Mouse (Mus musculus) neural tube, embryonic 13.5 days (tissue): ENCODE results near the gene Hnrnpd. TPM values are rescaled to one million over a fixed set of nuclear protein-coding genes. Genes with fewer than 3 reads are reported as not detected.
A peak's percentile ranks its signal among the peaks of the same experiment; 100 is the strongest.

Source experiments
- ATAC-seq: fragments of 200-750 bp; cut with Nextera tagmentation; 2 replicates; pipeline ENCODE4 v1.8.0; 2017; ENCODE audit warnings: low read depth, mild to moderate bottlenecking, moderate TSS enrichment, moderate library complexity
- H3K27ac ChIP-seq: fragments of 300-500 bp; sonication (generic); replicated peaks from 2 replicates; pipeline ENCODE4 v1.5.1; 2015; ENCODE audit warnings: moderate library complexity, mild to moderate bottlenecking, inconsistent platforms
- H3K27me3 ChIP-seq: fragments of 300-500 bp; sonication (generic); 2 replicates; pipeline ENCODE4 v1.6.1; 2015; ENCODE audit warnings: mild to moderate bottlenecking, inconsistent platforms
- H3K36me3 ChIP-seq: fragments of 300-500 bp; sonication (generic); 2 replicates; pipeline ENCODE4 v1.6.1; 2015; ENCODE audit warnings: mild to moderate bottlenecking, inconsistent platforms
- H3K4me1 ChIP-seq: fragments of 300-500 bp; sonication (generic); replicated peaks from 2 replicates; pipeline ENCODE4 v1.6.1; 2015; ENCODE audit warnings: inconsistent platforms
- H3K4me2 ChIP-seq: fragments of 300-500 bp; sonication (generic); 2 replicates; pipeline ENCODE4 v1.6.1; 2015; ENCODE audit warnings: inconsistent platforms, mild to moderate bottlenecking, moderate library complexity
- H3K4me3 ChIP-seq: fragments of 300-500 bp; sonication (generic); 2 replicates; pipeline ENCODE4 v1.5.1; 2015; ENCODE audit warnings: mild to moderate bottlenecking, inconsistent platforms
- H3K9ac ChIP-seq: fragments of 300-500 bp; sonication (generic); 2 replicates; pipeline ENCODE4 v1.6.1; 2015; ENCODE audit warnings: moderate library complexity, mild to moderate bottlenecking, inconsistent platforms
- H3K9me3 ChIP-seq: fragments of 300-500 bp; sonication (generic); 2 replicates; pipeline ENCODE4 v1.6.1; 2016; ENCODE audit warnings: inconsistent platforms
- WGBS: fragments of 180-500 bp; shearing (Covaris S2); methylation state at CpG from one replicate; pipeline ENCODE4 v1.1.7; 2015; 5-methylcytosine and 5-hydroxymethylcytosine counted together
- polyA plus RNA-seq: library from polyadenylated mRNA; unstranded; fragments of >200 nt; fragmentation: Nextera tagmentation; extraction: Ambion mirVana; gene quantifications from 2 replicates; pipeline ENCODE4 v1.2.1, GENCODE M21; 2015

Gene Hnrnpd
- polyA plus RNA-seq, 1 experiment from 2014 or later: 202 TPM

- WGBS: 100% methylated on average over 1 of the region's 1 CpGs
- Histone ChIP-seq H3K4me2 (no peak overlapping the region), H3K4me1 (0 out of 2 replicates have a peak, but pooled peaks cover 3% of the 10 kb centered on the region)
These were observed 20.1 kb downstream of the Hnrnpd start for GRCm38 (mm10) chr5:99958666-99959065.

DNA sequence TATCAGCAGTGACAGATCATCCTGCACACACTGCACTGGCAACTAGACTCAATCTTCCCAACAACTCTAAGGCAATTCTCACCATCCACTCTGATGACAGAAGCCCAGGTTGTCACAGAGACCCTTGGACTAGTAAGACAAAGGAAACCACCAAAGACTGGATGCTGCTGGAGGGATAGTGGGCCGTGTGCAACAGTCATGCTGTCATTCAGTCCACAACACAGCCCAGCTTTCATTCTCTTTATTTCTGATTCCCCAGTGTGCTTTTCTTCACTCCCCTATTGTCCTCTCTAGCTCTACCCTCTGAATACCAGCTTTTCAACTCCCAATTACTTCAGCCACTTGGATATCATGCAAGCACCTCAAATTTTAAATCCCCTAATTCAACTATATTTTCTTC lies 24.9 kb downstream of the Hnrnpd start:
- no peak for ATAC-seq
- no peak overlapping the region for H3K27ac ChIP-seq
- H3K4me2 ChIP-seq: no peak overlapping the region
- 21% methylated on average over 1 of the region's 1 CpGs for WGBS
- H3K9me3 ChIP-seq: no peaks in the 10 kb centered on the region
- H3K36me3 ChIP-seq: peaks cover 30% of the 10 kb centered on the region
- no peak overlapping the region for H3K4me3 ChIP-seq
- 0 out of 2 replicates have a peak, but pooled peaks cover 4% of the 10 kb centered on the region for H3K4me1 ChIP-seq
- H3K27me3 ChIP-seq: no peaks in the 10 kb centered on the region
- no peak overlapping the region for H3K9ac ChIP-seq

More at GRCm38 (mm10) chr5:99958666-99959065, 20.1 kb downstream of the Hnrnpd start:
- H3K9ac ChIP-seq: no peak overlapping the region
- H3K9me3 ChIP-seq: no peaks in the 10 kb centered on the region
- no peak for ATAC-seq
- no peaks in the 10 kb centered on the region for H3K27me3 ChIP-seq
- H3K4me3 ChIP-seq: no peak overlapping the region
- peaks cover 50% of the 10 kb centered on the region for H3K36me3 ChIP-seq
- H3K27ac ChIP-seq: no peak overlapping the region

DNA sequence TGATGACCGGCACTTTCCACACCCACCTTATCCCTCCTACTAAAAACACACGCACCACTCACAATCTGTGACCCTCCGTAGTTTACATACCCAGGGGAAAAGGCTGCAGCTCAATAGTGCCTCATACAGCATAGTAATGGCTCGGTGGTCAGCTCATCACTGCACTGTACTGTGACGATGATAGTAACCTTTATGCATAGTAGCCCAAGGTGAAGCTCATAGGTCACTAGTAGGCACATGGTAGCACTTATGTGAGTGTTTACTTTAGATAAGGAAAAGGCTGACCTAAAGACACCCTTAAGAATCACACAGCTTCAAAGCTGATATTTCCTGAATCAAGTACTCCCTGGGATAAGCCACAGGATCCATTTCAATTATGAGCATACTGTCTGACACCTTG lies 26.2 kb downstream of the Hnrnpd start:
- Histone ChIP-seq H3K27me3 (no peaks in the 10 kb centered on the region), H3K4me2 (no peak overlapping the region), H3K9me3 (no peaks in the 10 kb centered on the region), H3K27ac (no peak overlapping the region), H3K4me3 (no peak overlapping the region), H3K9ac (no peak overlapping the region), H3K36me3 (peaks cover 19% of the 10 kb centered on the region), H3K4me1 (0 out of 2 replicates have a peak, but pooled peaks cover 4% of the 10 kb centered on the region)
- no peak for ATAC-seq
- 76% methylated on average over 5 of the region's 5 CpGs for WGBS

DNA sequence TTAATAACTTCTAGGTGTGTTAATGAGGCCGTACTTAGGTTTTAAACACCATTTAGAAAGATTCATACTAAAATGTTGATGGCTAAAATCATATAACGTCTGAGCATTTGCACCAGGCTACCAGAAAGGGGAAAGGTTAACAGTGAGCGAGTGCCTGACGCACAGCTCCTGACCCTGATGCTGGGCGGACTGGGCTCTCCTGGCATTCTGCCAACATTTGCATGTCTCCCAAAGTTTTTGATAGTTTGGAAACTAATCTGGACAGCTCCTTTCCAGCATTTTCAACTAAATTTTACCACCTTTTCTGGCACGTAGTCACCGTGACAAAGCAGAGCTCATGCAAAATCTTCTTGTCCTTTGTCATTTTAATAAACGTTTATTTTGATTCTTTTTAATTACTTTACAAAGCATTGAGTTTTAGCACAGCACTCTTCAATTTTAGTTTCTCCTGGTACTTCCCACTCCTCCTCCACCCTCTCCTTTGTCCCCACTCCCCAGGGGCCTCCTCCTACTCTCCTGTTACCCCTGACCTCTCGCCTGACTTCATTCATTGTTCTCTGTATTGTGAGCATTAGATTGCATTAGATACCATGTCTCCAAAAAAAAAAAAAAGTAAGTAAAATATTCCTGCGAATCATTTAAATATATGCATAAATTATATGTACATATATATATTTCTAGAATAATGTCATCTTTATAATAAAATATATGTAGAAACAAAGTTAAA lies 36.8 kb downstream of the Hnrnpd start:
- WGBS: 44% methylated on average over 10 of the region's 10 CpGs
- Histone ChIP-seq H3K4me3 (no peak overlapping the region), H3K27me3 (no peaks in the 10 kb centered on the region)

DNA sequence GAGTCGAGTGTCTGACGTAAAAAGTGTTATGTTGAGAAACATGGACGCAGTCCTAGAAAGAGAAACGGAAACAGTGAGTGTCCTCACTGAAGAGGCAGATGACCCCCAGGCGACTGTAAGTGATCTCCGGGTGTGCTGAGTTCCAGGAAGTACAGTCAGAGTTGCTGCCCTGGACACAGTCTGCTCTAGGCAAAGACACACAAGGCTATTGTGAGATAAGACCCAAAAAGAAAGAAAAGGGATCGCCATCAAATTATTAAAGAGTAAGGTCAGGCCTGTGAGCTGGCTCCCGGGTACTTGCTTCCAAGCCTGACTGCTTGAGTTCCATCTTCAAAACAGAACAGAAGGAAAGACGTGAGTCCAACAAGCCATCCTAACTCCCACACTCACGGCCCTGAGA lies 37.5 kb downstream of the Hnrnpd start:
- H3K4me1 ChIP-seq: 0 out of 2 replicates have a peak, but pooled peaks cover 3% of the 10 kb centered on the region
- 85% methylated on average over 10 of the region's 10 CpGs for WGBS
- peaks cover 6% of the 10 kb centered on the region for H3K9me3 ChIP-seq
- no peak for ATAC-seq
- no peak overlapping the region for H3K9ac ChIP-seq
- H3K27ac ChIP-seq: no peak overlapping the region
- H3K27me3 ChIP-seq: no peaks in the 10 kb centered on the region
- no peak overlapping the region for H3K4me2 ChIP-seq
- no peak overlapping the region for H3K4me3 ChIP-seq
- peaks cover 13% of the 10 kb centered on the region for H3K36me3 ChIP-seq

More for the DNA sequence above, 36.8 kb downstream of the Hnrnpd start:
- Histone ChIP-seq H3K9ac (no peak overlapping the region), H3K9me3 (peaks cover 6% of the 10 kb centered on the region), H3K36me3 (peaks cover 14% of the 10 kb centered on the region), H3K27ac (no peak overlapping the region), H3K4me1 (0 out of 2 replicates have a peak, but pooled peaks cover 3% of the 10 kb centered on the region), H3K4me2 (no peak overlapping the region)
- ATAC-seq: no peak

GRCm38 (mm10) chr5:99939440-99939839 lies 39.3 kb downstream of the Hnrnpd start:
- ATAC-seq: no peak; the same call in 1 of the 2 replicates
- no peak overlapping the region for H3K4me3 ChIP-seq
- H3K36me3 ChIP-seq: no peaks in the 10 kb centered on the region
- H3K9ac ChIP-seq: no peak overlapping the region
- peaks cover under 1% of the 10 kb centered on the region; the same call in 1 of the 2 replicates for H3K9me3 ChIP-seq
- no peaks in the 10 kb centered on the region for H3K27me3 ChIP-seq
- 78% methylated on average over 3 of the region's 3 CpGs for WGBS
- no peak overlapping the region for H3K4me2 ChIP-seq
- H3K4me1 ChIP-seq: 0 out of 2 replicates have a peak, but pooled peaks cover 3% of the 10 kb centered on the region
- H3K27ac ChIP-seq: no peak overlapping the region

DNA sequence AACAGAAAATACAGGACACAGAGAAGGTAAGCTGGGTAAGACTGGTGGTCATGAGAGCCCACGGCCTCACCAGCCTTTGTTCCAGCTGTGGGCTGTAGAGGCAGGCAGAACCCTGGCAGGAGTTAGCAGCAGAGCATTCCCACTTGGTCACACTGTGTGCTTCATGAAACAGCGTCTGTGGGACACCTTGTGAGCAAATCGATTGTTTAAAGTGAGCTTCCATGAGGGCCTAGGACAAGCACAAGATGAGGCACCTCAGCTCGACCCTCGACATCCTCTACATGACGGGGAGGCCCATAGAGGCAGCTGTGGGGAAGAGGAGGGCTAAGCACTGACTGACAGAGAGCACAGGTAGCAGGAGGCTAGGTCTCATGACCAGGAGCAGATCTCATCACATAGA lies 46.8 kb downstream of the Hnrnpd start:
- no peaks in the 10 kb centered on the region for H3K36me3 ChIP-seq
- H3K27me3 ChIP-seq: no peaks in the 10 kb centered on the region
- no peak overlapping the region for H3K4me3 ChIP-seq
- no peak overlapping the region for H3K4me2 ChIP-seq
- no peaks in the 10 kb centered on the region for H3K4me1 ChIP-seq
- no peak overlapping the region for H3K27ac ChIP-seq
- WGBS: 83% methylated on average over 6 of the region's 6 CpGs
- H3K9me3 ChIP-seq: no peaks in the 10 kb centered on the region
- ATAC-seq: no peak
- H3K9ac ChIP-seq: no peak overlapping the region

DNA sequence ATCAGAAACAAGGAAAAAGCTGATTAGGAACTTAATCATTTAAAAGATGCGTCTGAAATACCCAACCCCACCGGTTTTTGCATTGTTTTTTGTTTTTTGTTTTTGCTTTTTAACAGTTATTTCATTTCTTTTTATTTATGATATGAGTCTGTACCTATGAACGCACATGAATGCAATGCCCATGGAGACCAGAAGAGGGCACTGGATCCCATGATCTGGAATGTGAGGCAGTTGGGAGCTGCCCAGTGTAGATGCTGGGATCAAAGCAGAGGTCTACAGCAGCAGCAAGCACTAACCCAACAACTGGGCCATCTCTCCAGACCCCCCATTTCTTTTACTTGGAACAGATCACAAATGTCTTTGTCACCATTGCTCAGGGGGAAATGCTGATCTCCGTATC lies 50.8 kb downstream of the Hnrnpd start:
- Histone ChIP-seq H3K4me3 (no peak overlapping the region), H3K4me2 (no peak overlapping the region), H3K9ac (no peak overlapping the region), H3K27me3 (no peaks in the 10 kb centered on the region), H3K27ac (no peak overlapping the region), H3K4me1 (no peaks in the 10 kb centered on the region), H3K9me3 (no peaks in the 10 kb centered on the region), H3K36me3 (no peaks in the 10 kb centered on the region)
- ATAC-seq: no peak
- WGBS: 48% methylated on average over 4 of the region's 4 CpGs

GRCm38 (mm10) chr5:99922033-99922432 lies 56.7 kb downstream of the Hnrnpd start:
- Histone ChIP-seq H3K36me3 (no peaks in the 10 kb centered on the region), H3K4me1 (no peaks in the 10 kb centered on the region), H3K4me2 (no peak overlapping the region), H3K9ac (no peak overlapping the region), H3K9me3 (no peaks in the 10 kb centered on the region), H3K4me3 (no peak overlapping the region), H3K27me3 (no peaks in the 10 kb centered on the region), H3K27ac (no peak overlapping the region)
- no peak for ATAC-seq
- 83% methylated on average over 8 of the region's 8 CpGs for WGBS

GRCm38 (mm10) chr5:99915494-99915893 lies 63.2 kb downstream of the Hnrnpd start:
- Histone ChIP-seq H3K9me3 (no peaks in the 10 kb centered on the region), H3K27me3 (no peaks in the 10 kb centered on the region), H3K4me3 (no peak overlapping the region), H3K4me1 (no peaks in the 10 kb centered on the region), H3K4me2 (no peak overlapping the region), H3K27ac (no peak overlapping the region), H3K36me3 (no peaks in the 10 kb centered on the region), H3K9ac (no peak overlapping the region)
- 49% methylated on average over 7 of the region's 7 CpGs for WGBS
- ATAC-seq: no peak

GRCm38 (mm10) chr5:99906181-99906956 lies 72.4 kb downstream of the Hnrnpd start, which contains the start of gene Vamp9:
TSS of gene Vamp9 (plus strand) at chr5:99906254.
- peak; percentile 99 for ATAC-seq

More at GRCm38 (mm10) chr5:99906181-99906956, 72.4 kb downstream of the Hnrnpd start, which contains the start of gene Vamp9:
- H3K4me1 ChIP-seq: peaks cover 5% of the 10 kb centered on the region; the same call in 1 of the 2 replicates
- peak within 1 kb of the TSS; percentile 76 for H3K9ac ChIP-seq
- no peaks in the 10 kb centered on the region for H3K27me3 ChIP-seq
- H3K4me3 ChIP-seq: peak within 1 kb of the TSS; percentile 62
- WGBS: 5% methylated on average over 49 of the region's 49 CpGs
- no peaks in the 10 kb centered on the region for H3K36me3 ChIP-seq
- peak within 1 kb of the TSS; percentile 89 for H3K27ac ChIP-seq
- H3K4me2 ChIP-seq: peak within 1 kb of the TSS; percentile 55
- no peaks in the 10 kb centered on the region for H3K9me3 ChIP-seq
